Mouse (Mus musculus) cerebellum, adult 2 months (tissue): ENCODE measurements around the gene Lonrf2.

ENCODE experiments used
- CTCF ChIP-seq: fragments of 200-500 bp; IDR thresholded peaks from 2 replicates; pipeline ENCODE4 v1.5.1; 2011; ENCODE audit warnings: low read depth, mild to moderate bottlenecking, control low read depth, low read length, moderate library complexity, borderline replicate concordance; ENCODE audit not compliant: insufficient read depth
- POLR2A ChIP-seq: fragments of 200-500 bp; IDR thresholded peaks from 2 replicates; pipeline ENCODE4 v1.6.1; 2011; ENCODE audit warnings: low read length, control low read depth, borderline replicate concordance; ENCODE audit not compliant: insufficient read depth

DNA sequence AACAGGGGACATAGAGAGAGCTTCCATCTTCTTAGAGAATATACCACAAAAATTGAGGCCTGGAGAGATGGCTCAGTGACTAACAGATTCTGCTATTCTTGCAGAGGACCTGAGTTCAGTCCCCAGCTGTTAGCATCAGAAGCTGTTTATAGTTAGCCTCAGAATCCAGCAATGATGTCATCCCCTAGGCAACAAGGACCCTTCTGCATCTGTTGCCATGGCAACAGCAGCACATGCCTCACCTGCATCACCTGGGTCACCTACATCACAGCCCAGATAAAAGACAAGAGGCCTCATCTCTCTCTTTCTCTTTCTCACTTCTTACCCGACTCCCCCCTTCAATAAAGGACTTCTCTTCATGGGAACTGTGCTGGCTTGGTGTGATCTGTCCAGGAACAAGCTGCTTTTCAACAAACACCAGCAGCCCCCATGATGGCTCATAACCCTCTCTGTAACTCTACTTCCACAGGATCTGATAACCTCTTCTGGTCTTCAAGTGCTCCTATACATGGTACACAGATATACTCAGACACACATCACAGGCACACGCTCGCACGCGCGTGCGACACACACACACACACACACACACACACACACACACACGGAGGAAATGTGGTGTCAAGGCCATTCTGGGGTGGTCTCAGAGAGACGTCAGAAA, 24.5 kb upstream of the Lonrf2 start:
- TF ChIP-seq CTCF: no peak
- no peak for TF ChIP-seq POLR2A
